Mouse (Mus musculus) intestine, embryonic 14.5 days (tissue): ENCODE data around the gene Camk1g. TPM values are rescaled to one million over a fixed set of nuclear protein-coding genes. Genes with fewer than 3 reads are reported as not detected.

ENCODE experiments used
- ATAC-seq: fragments of 200-750 bp; cut with Nextera tagmentation; replicated peaks from 2 replicates; pipeline ENCODE4 v1.8.0; 2017; ENCODE audit warnings: low read depth, moderate number of reproducible peaks, moderate TSS enrichment, moderate library complexity; ENCODE audit not compliant: low FRiP score, low TSS enrichment
- DNase-seq: peaks from one replicate; pipeline ENCODE4 v3.0.0-alpha.2; 2018; ENCODE audit warnings: low spot score
- H3K27ac ChIP-seq: fragments of 300-500 bp; sonication (generic); 2 replicates; pipeline ENCODE4 v1.5.1; 2014; ENCODE audit warnings: low read depth, mild to moderate bottlenecking, control low read depth
- H3K27me3 ChIP-seq: fragments of 300-500 bp; sonication (generic); replicated peaks from 2 replicates; pipeline ENCODE4 v1.6.1; 2014; ENCODE audit warnings: low read length, control low read depth; ENCODE audit not compliant: control insufficient read depth, insufficient read depth
- H3K36me3 ChIP-seq: fragments of 300-500 bp; sonication (generic); 2 replicates; pipeline ENCODE4 v1.6.1; 2014; ENCODE audit warnings: low read length, control low read depth; ENCODE audit not compliant: control insufficient read depth, insufficient read depth
- H3K4me1 ChIP-seq: fragments of 300-500 bp; sonication (generic); replicated peaks from 2 replicates; pipeline ENCODE4 v1.6.1; 2014; ENCODE audit warnings: low read length, control low read depth, mixed read lengths; ENCODE audit not compliant: control insufficient read depth, insufficient read depth
- H3K4me2 ChIP-seq: fragments of 300-500 bp; sonication (generic); 2 replicates; pipeline ENCODE4 v1.6.1; 2014; ENCODE audit warnings: low read length
- H3K4me3 ChIP-seq: fragments of 300-500 bp; sonication (generic); 2 replicates; pipeline ENCODE4 v1.5.1; 2014; ENCODE audit warnings: low read depth, low read length, control low read depth, mixed read lengths
- H3K9ac ChIP-seq: fragments of 300-500 bp; sonication (generic); 2 replicates; pipeline ENCODE4 v1.6.1; 2014; ENCODE audit warnings: mild to moderate bottlenecking, low read length
- H3K9me3 ChIP-seq: fragments of 300-500 bp; sonication (generic); 2 replicates; pipeline ENCODE4 v1.6.1; 2016; ENCODE audit warnings: low read length, control low read depth; ENCODE audit not compliant: control insufficient read depth
- WGBS: fragments of 180-500 bp; shearing (Covaris S2); extraction: QIAGEN DNeasy Blood & Tissue Kit; methylation state at CpG from one replicate; pipeline ENCODE4 v1.1.7; 2014; 5-methylcytosine and 5-hydroxymethylcytosine counted together
- polyA plus RNA-seq: library from polyadenylated mRNA; unstranded; fragments of >200 nt; fragmentation: Nextera tagmentation; extraction: Ambion mirVana; gene quantifications from 2 replicates; pipeline ENCODE4 v1.2.1, GENCODE M21; 2014

Gene Camk1g
- polyA plus RNA-seq, 1 experiment from 2014 or later, result 9.5 TPM

DNA sequence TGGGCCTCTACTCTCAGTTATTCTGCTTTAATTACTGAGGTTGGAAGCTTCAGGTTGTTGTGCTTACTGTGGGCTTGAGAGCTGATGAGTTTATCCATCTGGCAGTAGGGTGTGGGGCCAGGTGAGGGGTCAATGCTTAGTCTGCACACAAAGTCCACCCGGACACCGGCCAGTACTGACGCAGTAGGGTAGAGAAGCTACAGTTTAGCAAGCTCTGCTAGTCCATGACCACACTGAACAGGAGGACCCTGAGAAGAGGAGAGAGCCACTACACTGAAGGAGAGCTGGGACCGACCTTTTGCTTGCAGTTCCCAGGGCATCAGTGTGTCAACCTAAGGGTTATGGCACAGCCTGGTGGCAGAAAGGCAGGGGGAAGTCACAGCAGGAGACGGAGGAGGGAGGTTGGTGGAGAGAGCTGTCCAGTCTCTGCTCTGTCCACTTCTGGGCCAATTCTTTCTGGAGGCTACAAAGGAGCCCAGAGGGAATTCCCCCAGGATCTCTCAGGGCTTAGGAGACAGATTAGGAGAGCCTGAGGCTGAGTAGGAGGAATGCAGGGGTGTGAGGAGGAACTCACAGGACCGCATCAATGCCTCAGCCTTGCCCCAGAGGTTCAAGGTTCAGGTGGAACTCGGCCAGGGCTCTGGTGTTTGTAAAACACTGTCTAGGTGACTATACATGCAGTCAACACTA, 43.5 kb downstream of the Camk1g start:
- Histone ChIP-seq H3K9me3 (no peaks in the 10 kb centered on the region), H3K9ac (no peak overlapping the region), H3K4me2 (no peak overlapping the region), H3K36me3 (no peaks in the 10 kb centered on the region), H3K27ac (no peak overlapping the region), H3K4me3 (no peak overlapping the region), H3K4me1 (peaks cover 4% of the 10 kb centered on the region; the same call in 1 of the 2 replicates), H3K27me3 (no peaks in the 10 kb centered on the region)
- DNase-seq (no peak), ATAC-seq (no peak)
- WGBS, result 58% methylated on average over 7 of the region's 7 CpGs

DNA sequence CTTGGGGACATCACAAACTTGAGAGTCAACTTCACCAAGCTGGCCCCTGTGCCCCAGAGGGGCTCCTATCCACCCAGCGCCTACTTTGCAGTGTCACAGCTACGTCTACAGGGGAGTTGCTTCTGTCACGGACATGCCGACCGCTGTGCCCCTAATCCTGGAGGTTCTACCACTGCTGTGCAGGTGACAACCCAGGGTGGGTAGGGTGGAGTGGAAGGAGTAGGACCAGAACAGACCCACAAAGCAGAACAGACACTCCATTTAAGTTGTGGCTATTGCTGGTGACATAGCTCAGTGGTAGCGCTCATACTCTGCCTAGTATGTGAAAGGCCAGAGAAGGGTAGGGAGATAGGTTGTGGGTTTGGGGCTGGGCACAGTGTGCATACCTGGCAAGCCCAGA, 44.2 kb downstream of the Camk1g start:
- H3K4me1 ChIP-seq, result peaks cover 4% of the 10 kb centered on the region; the same call in 1 of the 2 replicates
- WGBS, result 89% methylated on average over 6 of the region's 6 CpGs

GRCm38 (mm10) chr1:193324224-193324623, 45.9 kb downstream of the Camk1g start:
- ATAC-seq (no peak), DNase-seq (no peak)
- Histone ChIP-seq H3K4me1 (no peaks in the 10 kb centered on the region), H3K4me3 (no peak overlapping the region), H3K9ac (no peak overlapping the region), H3K36me3 (no peaks in the 10 kb centered on the region), H3K4me2 (no peak overlapping the region), H3K27ac (no peak overlapping the region), H3K9me3 (no peaks in the 10 kb centered on the region), H3K27me3 (no peaks in the 10 kb centered on the region)
- WGBS, result 49% methylated on average over 2 of the region's 2 CpGs

More for the DNA sequence above, 44.2 kb downstream of the Camk1g start:
- Histone ChIP-seq H3K9me3 (no peaks in the 10 kb centered on the region), H3K9ac (no peak overlapping the region), H3K4me3 (no peak overlapping the region), H3K27me3 (no peaks in the 10 kb centered on the region), H3K36me3 (no peaks in the 10 kb centered on the region), H3K27ac (no peak overlapping the region), H3K4me2 (no peak overlapping the region)
- DNase-seq (no peak), ATAC-seq (no peak)

- Histone ChIP-seq H3K4me1 (no peaks in the 10 kb centered on the region), H3K27ac (no peak overlapping the region), H3K36me3 (no peaks in the 10 kb centered on the region), H3K4me2 (no peak overlapping the region), H3K9me3 (no peaks in the 10 kb centered on the region), H3K27me3 (no peaks in the 10 kb centered on the region), H3K4me3 (no peak overlapping the region), H3K9ac (no peak overlapping the region)
- DNase-seq (no peak), ATAC-seq (no peak)
- WGBS, result 92% methylated on average over 6 of the region's 6 CpGs
These were observed 46.4 kb downstream of the Camk1g start for GRCm38 (mm10) chr1:193323686-193324085.

DNA sequence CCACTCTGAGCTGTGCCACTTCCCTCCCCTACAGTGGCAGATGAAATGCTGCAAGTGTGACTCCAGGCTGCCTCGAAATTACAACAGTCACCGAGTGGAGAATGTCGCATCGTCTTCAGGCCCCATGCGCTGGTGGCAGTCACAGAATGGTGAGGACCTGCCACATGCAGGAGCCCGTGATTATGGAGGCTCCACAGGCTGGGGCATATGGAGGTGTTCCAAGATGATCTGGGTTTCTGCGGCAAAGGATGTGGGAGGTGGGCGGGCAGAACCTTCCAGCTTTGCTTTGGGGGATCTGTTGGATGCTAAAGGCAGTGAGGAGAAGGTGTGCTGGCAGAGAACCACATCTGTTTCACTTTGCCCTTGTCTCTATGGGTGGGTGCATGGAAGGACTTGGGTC, 49.7 kb downstream of the Camk1g start:
- DNase-seq (no peak), ATAC-seq (no peak)
- Histone ChIP-seq H3K9ac (no peak overlapping the region), H3K27ac (no peak overlapping the region), H3K9me3 (no peaks in the 10 kb centered on the region), H3K4me1 (peaks cover 16% of the 10 kb centered on the region), H3K4me3 (no peak overlapping the region), H3K36me3 (no peaks in the 10 kb centered on the region), H3K27me3 (no peaks in the 10 kb centered on the region), H3K4me2 (no peak overlapping the region)
- 82% methylated on average over 8 of the region's 8 CpGs for WGBS

DNA sequence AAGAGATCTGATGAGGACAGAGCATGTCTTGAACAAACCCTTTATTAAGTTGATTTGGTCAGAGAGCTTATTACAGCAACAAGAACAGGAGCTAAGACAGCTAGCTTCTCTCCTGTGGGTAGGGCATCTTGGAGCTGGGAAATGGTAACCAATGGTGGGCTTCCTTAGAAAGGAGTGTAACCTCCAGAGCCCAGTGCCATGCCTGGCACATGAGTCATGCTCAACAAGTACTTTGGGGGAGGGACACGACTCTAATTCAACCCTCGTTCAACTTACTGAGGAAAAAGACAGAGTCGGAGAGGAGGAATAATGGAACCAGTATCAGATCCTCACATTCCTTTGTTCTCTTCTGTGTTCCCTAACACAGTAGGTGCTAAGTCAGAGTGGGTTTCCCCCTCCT, 50.4 kb downstream of the Camk1g start:
- Histone ChIP-seq H3K9ac (no peak overlapping the region), H3K4me2 (no peak overlapping the region), H3K27me3 (no peaks in the 10 kb centered on the region), H3K27ac (no peak overlapping the region), H3K4me3 (no peak overlapping the region), H3K4me1 (peaks cover 17% of the 10 kb centered on the region), H3K9me3 (no peaks in the 10 kb centered on the region), H3K36me3 (no peaks in the 10 kb centered on the region)
- no peak for DNase-seq
- ATAC-seq, result no peak
- 73% methylated on average over 3 of the region's 3 CpGs for WGBS

DNA sequence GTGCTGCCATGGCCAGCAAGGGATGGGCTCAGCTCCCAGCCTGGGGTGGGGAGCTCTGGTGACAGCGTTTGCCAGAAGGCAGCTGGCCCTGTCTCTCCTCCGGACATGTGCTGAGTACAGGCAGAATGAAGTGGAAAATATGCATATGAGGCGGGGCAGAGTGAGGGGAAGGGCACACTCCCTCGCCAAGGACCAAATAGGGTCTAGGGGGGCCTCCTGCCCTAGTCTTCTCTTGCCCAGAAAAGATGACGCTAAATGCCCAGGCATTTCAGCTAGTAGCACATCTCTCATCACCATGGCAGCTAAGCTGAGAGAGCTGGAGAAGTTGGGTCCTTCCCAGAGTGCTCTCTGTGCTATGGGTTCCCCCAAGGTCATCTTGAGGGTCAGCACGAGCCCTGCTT, 52.9 kb downstream of the Camk1g start:
- Histone ChIP-seq H3K9ac (no peak overlapping the region), H3K27ac (peak overlapping the region; percentile 38; the same call in 1 of the 2 replicates), H3K36me3 (no peaks in the 10 kb centered on the region), H3K9me3 (no peaks in the 10 kb centered on the region), H3K27me3 (no peaks in the 10 kb centered on the region), H3K4me3 (no peak overlapping the region), H3K4me2 (no peak overlapping the region), H3K4me1 (peaks cover 17% of the 10 kb centered on the region)
- DNase-seq, result no peak
- 46% methylated on average over 6 of the region's 6 CpGs for WGBS
- no peak for ATAC-seq

- Histone ChIP-seq H3K4me2 (no peak overlapping the region), H3K4me1 (peaks cover 17% of the 10 kb centered on the region), H3K27me3 (no peaks in the 10 kb centered on the region), H3K36me3 (no peaks in the 10 kb centered on the region), H3K27ac (peak overlapping the region; percentile 63), H3K9ac (no peak overlapping the region), H3K9me3 (no peaks in the 10 kb centered on the region), H3K4me3 (no peak overlapping the region)
- ATAC-seq, result no peak
- no peak for DNase-seq
- 69% methylated on average over 9 of the region's 9 CpGs for WGBS
These were observed 53.7 kb downstream of the Camk1g start for GRCm38 (mm10) chr1:193316358-193316750.

DNA sequence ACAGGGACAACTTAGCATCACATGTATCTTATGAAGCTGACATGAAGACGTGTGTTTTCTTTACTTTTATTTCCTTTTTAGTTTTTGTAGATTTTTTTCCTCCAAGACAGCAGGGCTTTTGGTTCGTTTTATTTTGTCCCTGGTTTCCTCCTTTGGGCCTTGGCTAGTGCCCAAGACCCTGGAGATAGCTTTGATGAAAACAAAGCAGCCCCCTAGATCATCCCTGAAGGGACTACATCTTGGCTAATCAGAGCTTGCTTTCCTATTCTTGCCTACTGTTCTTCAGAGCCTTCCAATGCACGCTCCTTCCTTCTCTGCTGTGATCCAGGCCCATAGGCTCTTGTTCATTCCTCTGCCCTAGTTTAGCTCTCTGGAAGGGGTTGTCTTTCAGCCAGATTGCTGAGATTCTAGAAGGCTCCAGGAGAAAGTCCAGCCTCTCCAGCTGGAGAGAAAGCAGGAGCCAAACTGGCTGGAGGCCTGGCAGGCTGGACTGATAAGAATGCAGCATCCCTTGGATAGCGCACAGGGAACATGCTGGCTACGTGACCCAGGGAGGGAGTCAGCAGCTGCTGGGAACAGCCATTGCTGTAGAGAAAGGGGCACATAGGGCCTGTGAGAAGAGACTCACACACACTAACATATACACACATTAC, 54.3 kb downstream of the Camk1g start:
- Histone ChIP-seq H3K4me1 (peaks cover 17% of the 10 kb centered on the region), H3K4me3 (no peak overlapping the region), H3K9ac (no peak overlapping the region), H3K27ac (peak overlapping the region; percentile 63), H3K36me3 (no peaks in the 10 kb centered on the region), H3K4me2 (no peak overlapping the region), H3K27me3 (no peaks in the 10 kb centered on the region), H3K9me3 (no peaks in the 10 kb centered on the region)
- ATAC-seq, result peak; percentile 65; the same call in 1 of the 2 replicates
- WGBS, result 43% methylated on average over 5 of the region's 5 CpGs
- peak; percentile 65 for DNase-seq
